Mouse (Mus musculus): ENCODE measurements around the gene BC053393. TPM values are rescaled to one million over a fixed set of nuclear protein-coding genes. Genes with fewer than 3 reads are reported as not detected.

BC053393 gene
- 0.11 and 0.87 TPM in 2 replicates for polyA plus RNA-seq (2016; fragmentation: Nextera tagmentation; extraction: Ambion mirVana)

DNA sequence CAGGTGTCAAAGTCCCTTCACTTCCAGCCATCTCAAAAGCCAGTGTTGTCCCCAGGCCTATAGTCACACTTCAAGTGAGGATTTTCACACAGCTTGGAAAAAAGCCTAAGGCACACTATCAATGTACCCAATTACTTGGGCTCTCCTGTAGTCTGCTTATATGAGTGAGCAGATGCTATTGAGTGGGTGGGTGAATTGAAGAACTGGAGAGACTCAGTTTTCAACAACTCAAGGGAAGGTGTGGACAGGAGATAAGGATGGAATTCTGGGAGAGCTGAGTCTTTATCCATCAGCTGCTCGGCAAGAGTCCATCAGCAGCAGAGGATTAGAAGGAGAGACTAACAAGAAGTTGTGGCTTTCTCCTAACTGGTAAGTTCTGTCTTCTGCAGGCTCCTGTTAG is at the start of gene BC053393:
Gene BC053393 (plus strand): TSS at position 210 of the 400 bp plus-strand sequence.
- 6% methylated on average over 1 of the region's 1 CpGs for WGBS

DNA sequence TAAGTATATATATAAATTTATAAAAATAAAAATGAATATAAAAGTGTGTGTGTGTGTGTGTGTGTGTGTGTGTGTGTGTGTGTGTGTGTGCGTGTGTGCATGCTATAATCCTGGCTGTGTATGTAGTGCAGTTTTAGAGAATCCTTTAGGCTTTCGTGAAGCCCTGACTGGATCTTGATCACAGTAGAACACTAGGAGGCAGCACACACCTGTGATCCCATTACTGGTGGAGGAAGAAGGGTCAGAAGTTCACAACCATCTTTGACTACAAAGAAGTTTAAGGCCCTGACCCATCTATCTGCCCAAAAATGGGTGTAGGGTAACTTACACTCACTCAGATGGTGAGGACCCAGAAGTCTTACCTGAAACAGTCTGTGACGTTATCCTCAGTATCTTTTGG is 48.6 kb upstream of the BC053393 start:
- Histone ChIP-seq H3K4me3 (no peak overlapping the region), H3K9me3 (no peaks in the 10 kb centered on the region), H3K27ac (no peak overlapping the region), H3K27me3 (ENCODE audit: insufficient read depth, poor library complexity, severe bottlenecking) (no peaks in the 10 kb centered on the region), H3K36me3 (no peaks in the 10 kb centered on the region), H3K4me1 (no peaks in the 10 kb centered on the region)
- no peak for DNase-seq (ENCODE audit: low spot score)
- 71% methylated on average over 3 of the region's 3 CpGs for WGBS

More for the DNA sequence above, at the start of gene BC053393:
- H3K36me3 ChIP-seq, result no peaks in the 10 kb centered on the region
- H3K27ac ChIP-seq, result no peak within 1 kb of the TSS
- H3K9me3 ChIP-seq, result no peaks in the 10 kb centered on the region
- no peaks in the 10 kb centered on the region for H3K27me3 ChIP-seq (ENCODE audit: insufficient read depth, poor library complexity, severe bottlenecking)
- no peak for DNase-seq (ENCODE audit: low spot score)
- H3K4me1 ChIP-seq, result no peaks in the 10 kb centered on the region
- H3K4me3 ChIP-seq, result no peak within 1 kb of the TSS

DNA sequence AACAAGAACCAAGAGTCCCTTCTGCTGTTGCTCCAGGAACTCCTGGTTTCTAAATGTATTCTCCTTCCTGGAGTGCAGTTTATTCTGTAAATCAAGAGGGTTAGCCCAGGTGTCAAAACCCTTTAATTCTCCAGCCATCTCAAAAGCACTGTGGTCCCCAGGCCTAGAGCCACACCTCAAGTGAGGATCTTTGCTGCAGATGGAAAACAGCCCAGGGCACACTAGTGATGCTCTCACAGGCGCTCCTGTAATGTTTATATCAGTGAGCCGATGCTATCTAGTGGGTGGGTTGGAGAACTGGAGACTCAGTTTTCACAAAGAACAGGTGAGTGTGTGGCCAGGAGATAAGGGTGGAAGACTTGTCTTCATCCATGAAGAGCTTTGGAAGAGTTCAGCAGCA is 47.4 kb upstream of the BC053393 start, which contains the start of gene Gm12169:
Gene Gm12169 (plus strand): TSS at position 301 of the 400 bp plus-strand sequence.
- no peak for DNase-seq (ENCODE audit: low spot score)

DNA sequence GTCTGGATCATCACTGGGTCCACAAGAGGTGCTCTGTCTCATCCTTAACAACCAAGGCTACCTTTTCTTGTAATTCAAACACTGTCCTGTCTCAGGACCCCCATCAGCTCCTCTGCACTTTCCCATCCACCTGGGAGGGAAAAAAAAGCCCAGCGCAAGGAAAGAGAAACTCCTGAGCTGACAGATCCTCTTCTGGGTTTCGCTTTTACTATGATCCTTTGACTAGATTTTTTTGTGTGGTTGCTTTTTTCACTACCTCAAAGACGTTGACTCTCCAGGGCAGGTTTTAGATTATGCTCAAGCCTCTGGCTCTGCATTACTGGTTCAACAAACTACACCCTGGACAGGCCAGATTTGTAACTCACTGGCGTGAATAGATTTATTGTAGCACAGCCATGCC is 41.2 kb upstream of the BC053393 start:
- Histone ChIP-seq H3K9me3 (no peaks in the 10 kb centered on the region), H3K36me3 (no peaks in the 10 kb centered on the region), H3K4me1 (no peaks in the 10 kb centered on the region), H3K27ac (no peak overlapping the region), H3K27me3 (ENCODE audit: insufficient read depth, poor library complexity, severe bottlenecking) (no peaks in the 10 kb centered on the region), H3K4me3 (no peak overlapping the region)
- DNase-seq (ENCODE audit: low spot score), result no peak
- 80% methylated on average over 4 of the region's 4 CpGs for WGBS

More for the DNA sequence above, 47.4 kb upstream of the BC053393 start, which contains the start of gene Gm12169:
- no peak within 1 kb of the TSS for H3K4me3 ChIP-seq
- no peaks in the 10 kb centered on the region for H3K36me3 ChIP-seq
- H3K27me3 ChIP-seq (ENCODE audit: insufficient read depth, poor library complexity, severe bottlenecking), result no peaks in the 10 kb centered on the region
- 80% methylated on average over 2 of the region's 2 CpGs for WGBS
- no peaks in the 10 kb centered on the region for H3K9me3 ChIP-seq
- H3K4me1 ChIP-seq, result no peaks in the 10 kb centered on the region
- H3K27ac ChIP-seq, result no peak within 1 kb of the TSS

DNA sequence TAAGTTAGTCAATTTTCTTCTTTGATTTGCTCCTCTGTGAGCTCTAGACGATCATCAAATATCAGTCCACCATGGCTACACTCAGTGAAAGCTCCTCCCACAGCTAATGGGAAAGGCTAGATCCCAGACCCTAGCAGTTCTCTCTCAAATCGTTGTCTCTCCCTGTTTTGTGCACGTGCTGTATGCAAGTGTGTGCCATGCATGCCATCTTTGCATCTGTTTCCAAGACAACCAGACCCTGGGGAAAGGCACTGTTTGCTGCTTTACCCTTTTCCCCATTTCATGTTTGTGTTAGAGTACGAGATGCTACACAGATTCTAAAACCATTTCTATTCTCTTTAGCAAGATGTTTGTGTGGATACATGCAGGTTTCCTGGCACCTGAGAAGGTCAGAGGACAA is 34.4 kb upstream of the BC053393 start:
- no peaks in the 10 kb centered on the region for H3K27me3 ChIP-seq (ENCODE audit: insufficient read depth, poor library complexity, severe bottlenecking)
- WGBS, result 70% methylated on average over 4 of the region's 4 CpGs
- no peak for DNase-seq (ENCODE audit: low spot score)
- no peak overlapping the region for H3K27ac ChIP-seq
- no peaks in the 10 kb centered on the region for H3K9me3 ChIP-seq
- no peaks in the 10 kb centered on the region for H3K4me1 ChIP-seq
- no peaks in the 10 kb centered on the region for H3K36me3 ChIP-seq
- no peak overlapping the region for H3K4me3 ChIP-seq

DNA sequence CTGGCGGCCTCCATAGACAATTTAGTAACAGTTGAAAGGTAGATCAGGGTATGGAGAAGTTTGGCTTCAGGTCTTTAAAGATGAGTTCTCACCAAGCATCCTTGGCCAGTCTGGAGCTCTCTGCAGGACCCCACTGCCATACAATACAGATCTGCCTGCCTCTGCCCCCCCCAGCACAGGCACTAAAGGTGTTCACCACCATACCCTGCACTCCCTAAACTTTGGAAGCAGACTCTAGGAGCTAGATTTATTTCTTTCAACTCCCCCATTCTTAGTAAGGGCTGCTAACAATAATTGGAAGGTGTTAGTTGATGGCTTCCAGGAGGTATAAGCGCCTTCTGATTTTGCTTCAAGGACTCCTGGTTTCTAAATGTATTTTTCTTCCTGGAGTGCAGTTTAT is 27.8 kb upstream of the BC053393 start:
- no peak overlapping the region for H3K27ac ChIP-seq
- no peaks in the 10 kb centered on the region for H3K9me3 ChIP-seq
- DNase-seq (ENCODE audit: low spot score), result no peak
- 72% methylated on average over 2 of the region's 2 CpGs for WGBS
- no peaks in the 10 kb centered on the region for H3K27me3 ChIP-seq (ENCODE audit: insufficient read depth, poor library complexity, severe bottlenecking)
- H3K4me3 ChIP-seq, result no peak overlapping the region
- H3K4me1 ChIP-seq, result peaks cover 10% of the 10 kb centered on the region
- no peaks in the 10 kb centered on the region for H3K36me3 ChIP-seq

DNA sequence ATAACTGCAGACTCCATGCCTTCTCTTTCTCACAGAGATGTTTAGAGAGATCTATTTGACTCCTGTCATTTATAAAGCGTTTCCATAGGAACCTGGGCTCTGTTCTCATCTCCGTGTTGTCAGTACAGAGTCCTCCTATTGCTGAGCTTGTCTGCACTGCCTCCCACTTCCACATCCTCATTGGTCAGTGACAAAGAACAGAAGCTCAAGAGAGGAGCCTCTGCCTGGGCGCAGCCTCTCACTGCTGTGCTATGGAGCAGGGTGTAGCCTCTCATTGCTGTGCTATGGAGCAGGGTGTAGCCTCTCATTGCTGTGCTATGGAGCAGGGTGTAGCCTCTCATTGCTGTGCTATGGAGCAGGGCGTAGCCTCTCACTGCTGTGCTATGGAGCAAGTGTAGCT is 21.6 kb upstream of the BC053393 start:
- Histone ChIP-seq H3K27me3 (ENCODE audit: insufficient read depth, poor library complexity, severe bottlenecking) (no peaks in the 10 kb centered on the region), H3K27ac (no peak overlapping the region)
- 68% methylated on average over 4 of the region's 4 CpGs for WGBS

DNA sequence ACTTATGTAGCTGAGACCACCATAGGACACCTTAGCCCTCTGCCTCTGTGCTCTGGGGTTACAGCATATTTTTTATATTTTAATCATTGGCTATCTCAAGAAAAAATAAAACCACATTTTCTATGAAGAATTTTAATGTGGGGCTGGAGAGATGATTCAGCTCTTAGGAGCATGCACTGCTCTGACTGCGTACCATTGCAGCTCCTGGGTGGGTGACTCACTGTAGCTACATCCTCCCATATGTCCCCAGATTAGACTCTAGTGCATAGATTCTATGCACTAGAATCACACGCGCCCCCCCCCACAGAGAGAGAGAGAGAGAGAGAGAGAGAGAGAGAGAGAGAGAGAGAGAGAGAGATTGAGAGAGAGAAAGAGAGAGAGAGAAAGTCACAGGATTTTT is 18.6 kb upstream of the BC053393 start:
- Histone ChIP-seq H3K9me3 (no peaks in the 10 kb centered on the region), H3K36me3 (no peaks in the 10 kb centered on the region), H3K4me3 (no peak overlapping the region), H3K27me3 (ENCODE audit: insufficient read depth, poor library complexity, severe bottlenecking) (no peaks in the 10 kb centered on the region), H3K27ac (no peak overlapping the region), H3K4me1 (no peaks in the 10 kb centered on the region)
- no peak for DNase-seq (ENCODE audit: low spot score)
- WGBS, result 89% methylated on average over 3 of the region's 3 CpGs

More for the DNA sequence above, 21.6 kb upstream of the BC053393 start:
- Histone ChIP-seq H3K4me3 (no peak overlapping the region), H3K9me3 (no peaks in the 10 kb centered on the region), H3K4me1 (no peaks in the 10 kb centered on the region), H3K36me3 (no peaks in the 10 kb centered on the region)
- no peak for DNase-seq (ENCODE audit: low spot score)

DNA sequence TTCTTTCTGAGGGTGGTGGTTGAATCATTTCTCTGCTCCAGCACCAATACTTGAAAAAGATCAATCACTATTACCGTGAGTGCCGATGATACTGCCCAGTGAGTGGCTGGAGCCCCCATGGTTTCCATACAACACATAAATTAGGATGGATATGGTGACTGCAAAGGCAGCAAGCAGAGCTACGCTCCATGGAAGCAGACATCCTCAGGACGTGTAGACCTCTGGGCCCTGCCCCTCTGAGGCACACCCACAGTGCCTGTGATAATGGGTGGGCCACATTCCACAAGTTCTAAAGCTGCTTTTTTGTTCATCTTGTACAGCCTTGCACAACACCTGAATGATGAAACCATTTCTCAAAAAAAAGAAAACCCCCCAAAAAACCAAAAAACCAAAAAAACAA is 10.2 kb upstream of the BC053393 start:
- H3K36me3 ChIP-seq, result no peaks in the 10 kb centered on the region
- peaks cover 5% of the 10 kb centered on the region; the same call in 1 of the 2 replicates for H3K4me1 ChIP-seq
- H3K9me3 ChIP-seq, result no peaks in the 10 kb centered on the region
- no peak overlapping the region for H3K4me3 ChIP-seq
- H3K27me3 ChIP-seq (ENCODE audit: insufficient read depth, poor library complexity, severe bottlenecking), result no peaks in the 10 kb centered on the region
- H3K27ac ChIP-seq, result no peak overlapping the region
- WGBS, result 82% methylated on average over 4 of the region's 4 CpGs
- DNase-seq (ENCODE audit: low spot score), result no peak

DNA sequence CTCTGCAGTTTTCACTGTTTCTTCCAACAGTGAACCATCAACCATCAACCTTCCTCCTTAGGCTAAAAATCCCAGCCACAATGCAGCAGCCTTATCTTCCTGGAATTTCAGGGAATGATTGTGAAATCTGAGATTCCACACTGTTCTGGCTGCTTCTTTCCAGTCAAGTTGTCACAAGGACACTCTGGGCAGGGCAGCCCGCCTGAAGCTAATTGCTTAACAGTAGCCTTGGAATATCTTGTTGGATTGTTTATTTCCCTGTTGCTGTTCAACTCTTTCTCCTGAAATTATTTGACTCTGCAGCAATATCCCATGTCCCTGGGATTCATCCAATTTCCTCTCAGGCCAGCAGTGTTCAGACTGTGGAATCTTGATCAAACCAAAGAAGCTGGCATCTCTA is 6.7 kb upstream of the BC053393 start:
- Histone ChIP-seq H3K27me3 (ENCODE audit: insufficient read depth, poor library complexity, severe bottlenecking) (no peaks in the 10 kb centered on the region), H3K27ac (no peak overlapping the region), H3K4me3 (no peak overlapping the region), H3K36me3 (no peaks in the 10 kb centered on the region), H3K4me1 (peaks cover 5% of the 10 kb centered on the region; the same call in 1 of the 2 replicates), H3K9me3 (no peaks in the 10 kb centered on the region)
- 56% methylated on average over 1 of the region's 1 CpGs for WGBS
- DNase-seq (ENCODE audit: low spot score), result no peak

DNA sequence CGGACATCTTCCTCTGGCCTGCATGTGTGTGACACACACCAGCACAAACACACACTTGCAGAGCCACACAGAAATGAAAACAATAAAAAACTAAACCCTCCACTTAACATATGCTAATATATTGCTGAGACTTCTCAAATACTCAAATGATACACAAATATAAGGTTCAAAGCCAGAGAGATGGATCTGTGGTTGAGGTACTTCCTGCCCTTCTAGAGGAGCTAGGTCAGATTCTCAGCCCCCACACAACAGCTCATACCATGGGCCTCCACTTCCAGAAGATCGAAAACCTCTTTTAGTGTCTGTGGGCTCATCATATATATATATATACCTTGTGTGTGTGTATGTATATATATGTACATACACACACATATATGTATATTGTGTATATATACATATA is 5.4 kb upstream of the BC053393 start:
- WGBS, result 85% methylated on average over 2 of the region's 2 CpGs
- DNase-seq (ENCODE audit: low spot score), result no peak
- H3K9me3 ChIP-seq, result no peaks in the 10 kb centered on the region
- no peaks in the 10 kb centered on the region for H3K36me3 ChIP-seq
- H3K27ac ChIP-seq, result no peak overlapping the region
- H3K4me3 ChIP-seq, result no peak overlapping the region
- peaks cover 5% of the 10 kb centered on the region; the same call in 1 of the 2 replicates for H3K4me1 ChIP-seq
- no peaks in the 10 kb centered on the region for H3K27me3 ChIP-seq (ENCODE audit: insufficient read depth, poor library complexity, severe bottlenecking)

DNA sequence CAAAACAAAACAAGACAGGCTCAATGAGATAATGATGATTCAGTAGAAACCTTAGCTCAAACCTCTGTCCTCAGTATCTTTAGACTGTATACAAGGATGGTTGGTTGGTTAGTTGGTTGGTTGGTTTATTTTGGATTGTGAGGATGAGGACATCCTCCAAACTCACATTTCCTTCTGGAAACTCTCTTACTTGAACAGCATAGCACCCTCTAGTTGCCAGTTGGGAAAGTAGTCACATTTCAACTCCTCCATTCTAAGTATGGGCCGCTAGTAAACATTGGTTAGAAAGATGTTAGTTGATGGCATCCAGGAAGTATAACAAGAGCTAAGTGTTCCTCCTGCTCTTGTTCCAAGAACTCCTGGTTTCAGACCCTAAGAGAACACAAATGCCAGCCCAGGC is 2.2 kb upstream of the BC053393 start:
- no peak overlapping the region for H3K27ac ChIP-seq
- H3K4me3 ChIP-seq, result no peak overlapping the region
- no peaks in the 10 kb centered on the region for H3K36me3 ChIP-seq
- peaks cover 5% of the 10 kb centered on the region; the same call in 1 of the 2 replicates for H3K4me1 ChIP-seq
- 70% methylated on average over 1 of the region's 1 CpGs for WGBS
- DNase-seq (ENCODE audit: low spot score), result no peak
- no peaks in the 10 kb centered on the region for H3K9me3 ChIP-seq
- no peaks in the 10 kb centered on the region for H3K27me3 ChIP-seq (ENCODE audit: insufficient read depth, poor library complexity, severe bottlenecking)

DNA sequence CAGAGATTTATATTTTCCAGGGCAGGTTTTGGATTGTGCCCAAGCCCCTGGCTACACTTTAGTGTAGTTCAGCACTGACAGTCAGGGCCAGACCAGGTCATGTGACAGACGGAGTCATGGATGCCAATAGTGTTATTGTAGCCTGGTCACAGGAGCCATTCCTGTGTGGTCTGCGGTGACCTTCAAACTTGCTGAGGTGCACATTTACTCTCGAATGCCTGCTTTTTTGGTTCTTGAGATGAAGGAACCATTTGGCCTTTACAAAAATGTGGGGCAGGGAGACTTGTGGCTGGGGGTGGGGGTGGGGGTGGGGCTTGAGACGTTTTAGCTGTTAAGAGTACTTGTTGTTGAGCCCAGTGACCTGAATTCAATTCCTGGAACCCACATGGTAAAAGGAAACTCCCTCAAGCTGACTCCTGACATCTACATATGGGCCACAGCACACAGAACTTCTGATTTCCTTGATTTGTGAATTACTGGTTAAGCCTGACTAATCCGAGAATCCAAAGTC is 7.5 kb downstream of the BC053393 start:
- no peak overlapping the region for H3K27ac ChIP-seq
- 64% methylated on average over 5 of the region's 5 CpGs for WGBS
- no peaks in the 10 kb centered on the region for H3K27me3 ChIP-seq (ENCODE audit: insufficient read depth, poor library complexity, severe bottlenecking)
- H3K9me3 ChIP-seq, result no peaks in the 10 kb centered on the region
- no peaks in the 10 kb centered on the region for H3K4me1 ChIP-seq
- no peak overlapping the region for H3K4me3 ChIP-seq
- H3K36me3 ChIP-seq, result no peaks in the 10 kb centered on the region
- no peak for DNase-seq (ENCODE audit: low spot score)

DNA sequence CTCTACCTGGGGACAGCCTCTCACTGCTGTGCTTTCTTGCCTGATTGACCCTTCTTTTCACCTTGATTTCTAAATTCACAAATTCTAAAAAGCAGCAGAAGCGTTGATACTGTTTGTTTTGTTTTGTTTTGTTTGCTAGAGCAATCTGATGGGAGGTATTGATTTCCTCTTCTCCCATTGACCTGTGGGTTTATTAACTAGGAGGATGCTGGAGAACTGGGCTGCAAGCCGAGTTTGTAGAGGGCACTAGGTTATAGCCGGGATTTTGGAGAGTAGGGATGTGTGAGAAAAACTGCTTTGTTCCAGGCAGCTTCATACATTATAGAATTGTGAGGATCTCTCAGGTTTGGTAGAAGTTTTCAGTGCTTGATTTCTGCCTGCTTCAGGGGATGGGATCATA is 9.1 kb downstream of the BC053393 start:
- no peaks in the 10 kb centered on the region for H3K27me3 ChIP-seq (ENCODE audit: insufficient read depth, poor library complexity, severe bottlenecking)
- 83% methylated on average over 3 of the region's 3 CpGs for WGBS
- no peak overlapping the region for H3K4me3 ChIP-seq
- H3K9me3 ChIP-seq, result no peaks in the 10 kb centered on the region
- no peak overlapping the region for H3K27ac ChIP-seq
- H3K36me3 ChIP-seq, result no peaks in the 10 kb centered on the region
- H3K4me1 ChIP-seq, result no peaks in the 10 kb centered on the region
- no peak for DNase-seq (ENCODE audit: low spot score)

Data from heart, embryonic 10.5 days (tissue).